Mouse (Mus musculus) testis, adult 2 months (tissue): ENCODE data around the gene Dus3l. TPM values are rescaled to one million over a fixed set of nuclear protein-coding genes. Genes with fewer than 3 reads are reported as not detected.

ENCODE experiments used
- H3K27ac ChIP-seq: fragments of 200-500 bp; 2 replicates; pipeline ENCODE4 v1.5.1; 2012; ENCODE audit warnings: low read depth, low read length; ENCODE audit not compliant: control insufficient read depth, insufficient read depth
- H3K27me3 ChIP-seq: fragments of 200-500 bp; 2 replicates; pipeline ENCODE4 v1.6.1; 2012; ENCODE audit warnings: mild to moderate bottlenecking, low read length, moderate library complexity; ENCODE audit not compliant: control insufficient read depth, insufficient read depth
- H3K36me3 ChIP-seq: fragments of 200-500 bp; 2 replicates; pipeline ENCODE4 v1.6.1; 2012; ENCODE audit warnings: mild to moderate bottlenecking, low read length; ENCODE audit not compliant: control insufficient read depth, insufficient read depth
- H3K4me1 ChIP-seq: fragments of 200-500 bp; 2 replicates; pipeline ENCODE4 v1.6.1; 2012; ENCODE audit warnings: low read length; ENCODE audit not compliant: control insufficient read depth, insufficient read depth
- H3K4me3 ChIP-seq: fragments of 200-500 bp; 2 replicates; pipeline ENCODE4 v1.5.1; 2012; ENCODE audit warnings: low read depth, mild to moderate bottlenecking, low read length, moderate library complexity, mixed read lengths; ENCODE audit not compliant: control insufficient read depth
- CTCF ChIP-seq: fragments of 200-500 bp; IDR thresholded peaks from 2 replicates; pipeline ENCODE4 v1.5.1; 2012; ENCODE audit warnings: low read depth, mild to moderate bottlenecking, inconsistent platforms, low read length, moderate library complexity; ENCODE audit not compliant: control insufficient read depth, insufficient read depth, insufficient replicate concordance
- POLR2A ChIP-seq: fragments of 200-500 bp; IDR thresholded peaks from 2 replicates; pipeline ENCODE4 v1.6.1; 2012; ENCODE audit warnings: low read depth, mild to moderate bottlenecking, inconsistent platforms, low read length, moderate library complexity; ENCODE audit not compliant: control insufficient read depth
- polyA plus RNA-seq: library from polyadenylated mRNA; depleted of rRNA; stranded (reverse); fragments of >200 nt; gene quantifications from 2 replicates; pipeline ENCODE4 v1.2.3, GENCODE M21; 2012

The Dus3l gene
- polyA plus RNA-seq, 1 experiment: 29.7 TPM

DNA sequence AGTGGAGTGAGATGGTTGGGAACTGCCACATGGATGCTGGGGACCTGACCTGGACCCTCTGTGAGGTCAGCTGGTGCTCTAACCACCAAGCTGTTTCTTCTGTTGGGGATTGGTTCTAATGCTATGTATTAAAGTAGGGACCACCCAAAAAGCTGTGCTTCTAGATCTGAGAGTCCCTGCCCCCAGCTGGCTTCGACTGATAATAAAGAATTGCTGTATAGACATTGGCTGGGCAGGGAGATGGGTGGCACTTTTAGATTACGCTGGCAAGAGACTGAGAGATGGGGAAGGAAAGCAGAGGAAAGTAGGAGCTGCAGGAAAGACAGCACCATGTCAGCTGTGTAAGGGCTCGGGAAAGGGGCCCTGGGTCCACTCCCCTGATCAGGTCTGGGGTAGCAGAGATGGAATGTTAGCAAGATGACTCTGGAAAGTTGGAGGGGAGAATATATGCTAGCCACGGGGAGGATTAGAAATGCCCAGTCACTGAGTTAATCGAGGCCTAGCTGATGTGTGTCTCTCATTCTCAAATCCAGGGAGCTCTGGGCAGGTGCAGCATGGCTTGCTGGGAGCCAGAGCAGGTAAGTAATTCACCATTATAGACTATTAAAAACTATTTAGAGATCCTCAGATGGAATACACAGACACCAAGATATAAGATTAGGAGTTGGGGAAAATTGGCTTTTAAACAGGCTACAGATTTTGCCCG is 29.2 kb downstream of the Dus3l start:
- Histone ChIP-seq H3K4me3 (no peak overlapping the region), H3K27ac (no peak overlapping the region), H3K4me1 (no peaks in the 10 kb centered on the region), H3K27me3 (no peaks in the 10 kb centered on the region), H3K36me3 (no peaks in the 10 kb centered on the region; the same call in 1 of the 2 replicates)
- TF ChIP-seq POLR2A (no peak), CTCF (no peak)

DNA sequence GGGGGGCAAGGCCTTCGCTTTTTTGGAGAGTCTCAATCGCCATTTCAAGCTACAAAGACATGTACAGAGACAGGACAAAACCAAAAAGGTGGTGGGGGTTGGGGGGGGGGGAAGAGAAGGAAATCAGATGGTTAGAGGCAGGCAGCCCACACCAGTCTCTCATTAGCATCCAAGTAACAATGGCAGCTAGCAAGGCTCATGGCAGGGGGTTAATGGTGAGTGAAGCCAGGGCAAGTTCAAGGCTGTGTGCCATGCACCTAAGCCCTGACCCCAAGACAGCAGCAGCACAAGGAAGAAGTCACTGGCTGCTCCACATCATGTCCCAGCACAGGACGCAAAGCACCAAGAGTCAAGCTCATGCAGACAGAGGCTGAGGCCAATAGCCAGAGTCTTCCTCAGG is 34.7 kb downstream of the Dus3l start:
- H3K36me3 ChIP-seq: peaks cover 2% of the 10 kb centered on the region
- TF ChIP-seq POLR2A (no peak), CTCF (no peak)
- H3K4me1 ChIP-seq: no peaks in the 10 kb centered on the region; the same call in 1 of the 2 replicates
- H3K27ac ChIP-seq: no peak overlapping the region
- no peaks in the 10 kb centered on the region for H3K27me3 ChIP-seq
- no peak overlapping the region for H3K4me3 ChIP-seq

DNA sequence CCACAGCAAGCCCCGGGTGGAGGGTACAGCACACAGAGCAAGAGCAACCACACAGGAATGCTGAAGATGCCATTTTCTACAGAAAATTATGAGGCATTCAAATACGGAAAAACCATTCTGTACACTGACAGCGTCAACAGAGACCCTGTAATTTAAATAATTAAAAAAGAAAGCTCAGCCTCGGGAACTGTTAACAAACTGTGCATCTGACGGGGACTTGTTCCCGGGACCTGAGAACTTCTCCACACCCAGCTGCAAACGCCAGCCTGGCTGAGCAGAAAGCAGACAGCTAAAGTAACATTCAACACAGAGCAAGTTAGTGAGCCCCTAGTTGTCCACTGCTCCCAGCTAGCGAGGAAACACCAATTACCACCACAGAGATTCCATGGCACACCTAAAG is 37.5 kb downstream of the Dus3l start:
- no peak overlapping the region for H3K4me3 ChIP-seq
- TF ChIP-seq POLR2A (no peak), CTCF (no peak)
- H3K27ac ChIP-seq: no peak overlapping the region
- no peaks in the 10 kb centered on the region for H3K27me3 ChIP-seq
- peaks cover 2% of the 10 kb centered on the region; the same call in 1 of the 2 replicates for H3K4me1 ChIP-seq
- peaks cover 2% of the 10 kb centered on the region for H3K36me3 ChIP-seq

DNA sequence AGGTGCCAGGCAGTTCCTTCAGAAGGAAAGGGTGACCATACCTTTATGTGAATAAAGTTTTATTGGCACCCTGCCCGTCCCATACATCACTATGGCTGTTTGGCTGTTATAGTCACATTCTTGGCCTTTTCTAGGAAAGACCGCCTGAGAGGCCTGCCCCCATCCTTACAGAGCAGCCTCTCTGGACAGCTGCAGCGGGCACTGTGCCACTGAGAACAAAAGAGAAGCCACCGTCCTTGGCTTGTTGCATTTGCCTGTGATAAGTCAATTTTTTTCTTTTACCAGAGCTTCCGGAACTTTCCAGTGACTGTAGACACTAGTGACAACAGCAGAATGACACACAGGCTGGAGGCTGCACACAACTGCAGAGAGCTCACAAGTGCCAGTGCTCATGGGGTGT is 40.4 kb downstream of the Dus3l start:
- no peak overlapping the region for H3K4me3 ChIP-seq
- H3K27ac ChIP-seq: no peak overlapping the region; the same call in 1 of the 2 replicates
- H3K36me3 ChIP-seq: no peaks in the 10 kb centered on the region; the same call in none of the 2 replicates
- H3K4me1 ChIP-seq: peaks cover 2% of the 10 kb centered on the region; the same call in 1 of the 2 replicates
- no peaks in the 10 kb centered on the region for H3K27me3 ChIP-seq
- TF ChIP-seq CTCF (no peak), POLR2A (no peak)

DNA sequence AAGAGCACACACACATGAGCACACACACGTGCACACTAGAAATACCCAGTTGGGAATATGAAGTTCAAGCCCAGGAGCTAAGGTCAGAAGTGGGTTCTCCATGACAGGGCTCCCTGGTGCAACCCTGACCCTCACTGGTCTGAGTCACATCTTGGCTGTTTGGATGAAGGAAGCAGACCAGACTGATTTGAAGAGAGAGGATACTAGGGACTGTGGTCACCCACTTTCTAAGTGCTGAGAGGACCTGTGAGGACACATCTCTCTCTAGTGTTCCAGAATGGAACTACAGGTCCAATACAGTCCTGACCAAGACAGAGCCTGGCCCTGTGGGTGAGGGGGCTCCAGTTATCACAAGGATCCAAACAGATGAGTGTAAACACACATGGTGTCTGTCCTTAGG is 41.2 kb downstream of the Dus3l start:
- H3K27ac ChIP-seq: no peak overlapping the region
- no peak overlapping the region for H3K4me3 ChIP-seq
- TF ChIP-seq CTCF: 0 out of 2 replicates have a peak, but pooled peaks have one; percentile 6
- TF ChIP-seq POLR2A: no peak
- H3K27me3 ChIP-seq: no peaks in the 10 kb centered on the region
- H3K36me3 ChIP-seq: no peaks in the 10 kb centered on the region; the same call in none of the 2 replicates
- peaks cover 7% of the 10 kb centered on the region for H3K4me1 ChIP-seq

DNA sequence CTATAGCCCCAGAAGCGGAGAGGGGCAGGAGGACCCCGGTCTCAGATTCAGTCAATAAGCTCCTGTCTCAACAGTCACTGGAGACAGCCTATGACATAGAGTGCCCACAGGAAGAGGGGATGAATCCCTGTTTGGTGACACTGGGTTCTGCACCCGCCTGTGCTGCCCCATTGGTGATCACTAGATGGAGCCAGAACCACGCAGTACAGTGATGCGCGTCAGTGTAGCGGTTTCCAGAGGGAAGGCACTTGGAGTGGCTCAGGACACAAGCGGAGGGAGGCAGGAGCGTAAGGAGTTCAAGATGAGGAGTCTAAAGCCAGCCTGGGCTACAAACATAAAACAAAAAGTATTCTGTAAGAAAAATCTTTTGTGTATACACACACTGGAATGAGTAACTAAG is 44.0 kb downstream of the Dus3l start:
- Histone ChIP-seq H3K36me3 (no peaks in the 10 kb centered on the region; the same call in 1 of the 2 replicates), H3K27me3 (no peaks in the 10 kb centered on the region), H3K4me1 (peaks cover 12% of the 10 kb centered on the region), H3K27ac (no peak overlapping the region), H3K4me3 (no peak overlapping the region)
- TF ChIP-seq CTCF (peak; percentile 90; the same call in 1 of the 2 replicates), POLR2A (no peak)

DNA sequence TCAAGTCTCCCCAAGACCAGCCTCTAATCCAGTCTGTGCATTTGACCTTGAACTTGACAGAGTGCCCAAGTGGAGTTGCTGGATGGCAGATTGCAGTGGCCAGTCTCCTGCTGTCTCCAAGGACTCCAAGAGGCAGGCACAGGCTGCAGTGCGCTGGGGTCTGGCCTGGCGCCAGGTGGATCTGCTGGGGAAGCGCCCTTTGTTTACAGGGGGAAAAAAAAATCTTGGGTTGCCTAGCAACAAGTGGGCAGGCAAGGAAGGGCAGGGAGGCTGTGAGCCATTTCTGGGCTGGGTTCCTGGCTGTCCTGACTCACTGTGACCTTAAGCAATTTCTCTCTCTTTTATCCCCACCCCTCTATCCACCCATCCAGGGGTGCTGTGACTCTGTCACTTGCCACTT is 45.7 kb downstream of the Dus3l start:
- Histone ChIP-seq H3K27me3 (no peaks in the 10 kb centered on the region), H3K4me1 (peaks cover 20% of the 10 kb centered on the region), H3K4me3 (no peak overlapping the region), H3K36me3 (peaks cover 1% of the 10 kb centered on the region; the same call in 1 of the 2 replicates), H3K27ac (no peak overlapping the region)
- TF ChIP-seq POLR2A (no peak), CTCF (no peak)
